Mouse (Mus musculus) liver, embryonic 18 days (tissue): Measurements from ENCODE around the gene Bicdl1. TPM values are rescaled to one million over a fixed set of nuclear protein-coding genes. Genes with fewer than 3 reads are reported as not detected.

Experiments
- polyA plus RNA-seq: library from polyadenylated mRNA; depleted of rRNA; stranded (reverse); fragments of >200 nt; gene quantifications from 2 replicates; pipeline ENCODE4 v1.2.3, GENCODE M21; 2012; rRNA removed

Gene Bicdl1
- 2.5 and 2.7 TPM in 2 replicates for polyA plus RNA-seq

DNA sequence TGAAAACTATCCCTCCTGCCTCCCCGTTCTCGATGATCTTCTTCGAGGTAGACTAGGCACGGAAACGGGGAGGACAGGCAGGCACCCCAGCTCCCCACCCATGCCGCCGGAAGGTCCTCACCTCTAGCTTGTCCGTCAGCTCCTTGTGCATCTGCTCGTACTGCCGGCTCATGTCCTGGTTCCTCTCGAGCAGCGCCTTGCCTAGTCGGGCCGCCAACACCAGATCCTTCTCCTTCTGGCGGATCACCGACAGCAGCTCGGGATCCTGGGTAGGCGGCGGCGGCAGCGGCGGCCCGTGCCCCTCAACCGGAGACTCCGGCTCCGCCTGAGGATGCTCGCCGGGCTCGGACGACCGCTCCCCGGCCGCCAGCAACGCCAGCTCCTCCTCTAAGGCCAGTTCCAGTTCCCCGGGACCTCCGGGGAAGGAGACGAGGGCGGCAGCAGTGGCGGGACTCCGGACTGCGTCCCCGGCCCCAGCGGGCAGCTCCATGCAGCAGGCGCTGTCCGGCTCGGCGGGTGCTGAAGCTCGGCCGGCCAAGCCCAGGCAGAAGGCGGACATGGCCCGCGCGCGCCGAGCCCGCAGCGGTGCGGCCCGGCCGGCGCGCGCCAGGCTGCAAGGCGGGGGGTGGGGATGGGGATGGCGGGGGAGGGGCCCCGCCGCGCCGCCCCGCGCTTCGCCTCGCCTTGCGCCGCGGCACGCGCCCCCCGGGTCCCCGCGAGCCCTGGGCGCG, at the start of gene Bicdl1:
Bicdl1 (minus strand) TSS at position 621 of the 731 bp plus-strand sequence.

DNA sequence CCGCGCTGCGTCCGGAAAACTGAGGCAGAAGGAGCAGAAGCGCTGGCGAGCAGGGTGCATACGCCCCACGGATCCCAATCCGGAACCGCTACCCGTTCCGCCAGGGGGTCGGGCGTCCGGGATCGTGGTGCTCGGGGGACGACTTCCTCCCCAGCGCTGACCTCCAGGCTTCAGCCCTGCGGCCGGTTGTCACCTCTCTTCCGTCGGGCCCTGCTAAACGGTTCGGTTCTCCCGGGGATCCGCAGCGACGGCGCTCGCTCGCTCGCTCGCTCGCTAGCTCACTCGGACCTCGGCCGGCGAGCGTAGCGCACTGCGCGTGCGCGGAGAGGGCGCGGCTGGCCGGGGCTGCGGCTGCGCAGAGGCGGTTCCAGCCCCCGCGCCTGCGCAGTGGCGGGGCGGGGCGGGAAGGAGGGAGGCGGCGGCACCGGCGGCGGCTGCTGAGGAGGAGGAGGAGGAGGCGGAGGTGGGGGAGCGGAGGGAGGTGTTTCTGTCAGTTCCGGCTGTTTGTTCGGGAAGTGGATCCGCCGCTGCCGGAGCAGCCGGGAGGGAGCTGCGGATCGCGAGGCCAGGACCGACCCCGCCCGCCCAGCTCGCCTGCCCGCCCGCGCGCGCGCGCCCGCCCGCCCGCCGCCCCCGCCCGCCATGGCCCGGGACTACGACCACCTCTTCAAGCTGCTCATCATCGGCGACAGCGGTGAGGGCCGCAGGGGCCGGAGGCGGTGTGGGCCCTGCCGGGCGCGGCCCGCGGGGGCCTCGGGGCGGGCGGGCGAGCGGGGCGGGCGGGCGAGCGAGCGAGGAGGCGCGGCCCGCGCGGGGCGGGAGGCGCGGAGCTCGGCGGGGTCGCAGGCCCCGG, 99.7 kb downstream of the Bicdl1 start, which contains the start of gene Rab35:
Rab35 (plus strand) TSS at position 404 of the 853 bp plus-strand sequence.

Other genes with a start within 250 kb of the Bicdl1 start
- gene Sirt4, start 246.9 kb downstream of the Bicdl1 start, polyA plus RNA-seq: 9.7 and 12.4 TPM in 2 replicates
- gene Pxn, start 224.9 kb downstream of the Bicdl1 start, polyA plus RNA-seq: 25.1 and 30.6 TPM in 2 replicates
- gene Rplp0, start 172.2 kb downstream of the Bicdl1 start, polyA plus RNA-seq: 1,441 and 1,589 TPM in 2 replicates
- 8.4 and 11.2 TPM in 2 replicates for gene Gcn1l1, start 166.4 kb downstream of the Bicdl1 start, polyA plus RNA-seq
- 19.6 and 19.7 TPM in 2 replicates for gene Rab35, start 99.7 kb downstream of the Bicdl1 start, polyA plus RNA-seq
- 6.9 and 8.5 TPM in 2 replicates for gene Cit, start 113.7 kb upstream of the Bicdl1 start, polyA plus RNA-seq